Mouse (Mus musculus) frontal cortex, postnatal 36 days (tissue): ENCODE results near the gene Rgs8.

Experiments used
- DNase-seq, 2 experiments: peaks; one replicate each; pipeline ENCODE4 v3.0.0; 2022; ENCODE audit warnings: low spot score in 2 of 2

Gene Rgs8

GRCm38 (mm10) chr1:153673900-153674299 is 21.1 kb downstream of the Rgs8 start:
- no peak for DNase-seq

DNA sequence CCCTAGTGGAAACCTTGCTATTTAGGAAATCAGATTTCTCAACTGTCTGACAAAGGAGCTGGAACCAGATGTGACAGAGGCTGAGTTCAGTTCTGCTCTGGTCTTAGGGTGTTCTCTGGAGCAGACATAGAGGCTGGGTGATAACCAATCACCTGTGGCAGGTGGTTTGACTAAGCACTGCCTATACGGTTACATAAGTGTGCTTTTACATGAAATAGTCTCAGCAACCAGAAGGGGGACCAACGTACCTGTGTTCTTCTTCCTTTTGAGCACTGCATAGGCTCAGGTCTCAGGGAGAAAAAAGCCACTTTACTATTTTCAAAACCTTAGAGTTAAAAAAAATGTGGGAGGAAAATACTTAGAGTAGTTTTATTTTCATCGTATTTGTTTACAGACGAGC is 22.8 kb downstream of the Rgs8 start:
- DNase-seq, result no peak

GRCm38 (mm10) chr1:153677635-153678034 is 24.8 kb downstream of the Rgs8 start:
- no peak for DNase-seq

DNA sequence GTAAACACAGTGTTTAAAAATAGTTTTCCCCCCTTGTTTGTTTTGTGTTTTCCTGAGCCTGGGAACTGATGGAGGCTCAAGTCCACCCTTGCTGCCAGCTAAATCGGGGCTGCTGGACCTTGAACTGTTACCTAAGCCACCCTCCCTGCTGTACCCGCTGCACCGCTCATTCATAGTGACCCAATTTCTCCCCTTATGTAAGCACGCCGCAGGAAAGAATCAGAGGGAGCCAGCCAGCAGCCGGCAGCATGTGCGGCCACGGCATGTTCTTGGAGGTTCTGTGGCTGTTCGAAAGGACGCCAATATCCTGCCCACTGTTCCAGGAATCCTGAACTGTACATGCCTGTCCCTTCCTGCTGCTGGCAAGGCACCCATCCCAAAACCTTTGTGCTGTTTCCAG is 26.3 kb downstream of the Rgs8 start:
- peak; percentile 72 to 77 for DNase-seq

GRCm38 (mm10) chr1:153679653-153680052 is 26.8 kb downstream of the Rgs8 start:
- DNase-seq, result no peak

DNA sequence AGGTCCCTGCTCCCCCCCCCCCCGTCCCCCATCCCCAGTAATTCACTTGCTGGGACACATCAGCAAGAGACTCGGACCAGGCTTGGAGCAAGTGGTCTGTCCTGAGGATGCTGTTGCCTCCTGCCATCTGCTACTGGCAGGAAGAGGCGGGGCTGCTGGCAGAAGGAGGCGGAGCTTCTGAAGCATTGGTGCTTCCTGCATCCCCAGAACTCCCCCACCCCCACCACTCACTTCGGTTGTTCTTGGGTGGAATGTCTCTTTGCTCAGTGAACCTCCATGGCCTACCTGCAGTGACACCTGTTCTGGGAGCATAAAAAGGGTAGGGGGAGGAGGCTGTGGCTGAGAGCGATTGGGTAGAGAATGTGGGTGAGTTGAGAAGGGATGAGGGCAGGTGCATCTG is 27.5 kb downstream of the Rgs8 start:
- no peak for DNase-seq

DNA sequence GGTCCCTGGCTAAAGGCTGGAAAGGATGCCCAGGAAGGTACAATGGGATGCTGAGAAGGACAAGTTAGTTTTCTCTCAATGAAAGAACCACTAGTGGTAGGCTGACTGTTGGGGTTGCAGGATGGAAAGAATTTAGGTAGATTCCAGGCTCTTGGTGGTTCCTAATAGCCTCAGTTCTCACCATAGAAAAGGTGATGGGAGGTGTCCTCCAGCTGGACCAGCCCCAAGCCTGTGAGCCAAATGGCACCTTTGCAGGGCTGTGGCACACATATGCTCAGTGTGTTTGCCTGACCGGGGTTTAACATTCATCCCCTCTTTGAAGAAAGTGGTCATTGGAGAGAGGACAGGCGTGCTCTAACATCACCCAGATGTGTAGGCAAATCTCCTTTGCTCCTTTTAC is 28.2 kb downstream of the Rgs8 start:
- no peak for DNase-seq

GRCm38 (mm10) chr1:153683190-153683589 is 30.4 kb downstream of the Rgs8 start:
- no peak for DNase-seq

DNA sequence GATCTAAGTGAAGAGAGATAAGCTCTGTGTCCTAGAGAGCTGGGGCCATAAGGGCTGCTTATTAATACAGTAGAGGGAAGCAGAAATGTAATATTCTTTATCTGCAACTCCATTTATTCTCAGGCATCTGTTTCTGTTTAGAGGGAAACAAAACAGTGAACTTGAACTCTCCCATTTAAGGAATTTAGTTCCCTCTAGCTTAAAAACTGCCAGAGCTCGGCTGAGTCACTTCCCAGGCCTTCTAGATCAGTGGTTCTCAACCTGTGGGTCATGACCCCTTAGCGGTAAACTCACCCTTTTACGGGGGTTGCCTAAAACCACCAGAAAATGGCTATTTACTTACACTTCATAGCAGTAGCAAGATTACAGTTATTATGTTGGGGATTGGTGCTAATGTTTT is 32.8 kb downstream of the Rgs8 start:
- no peak for DNase-seq

GRCm38 (mm10) chr1:153692526-153692925 is 39.7 kb downstream of the Rgs8 start:
- DNase-seq, result no peak

DNA sequence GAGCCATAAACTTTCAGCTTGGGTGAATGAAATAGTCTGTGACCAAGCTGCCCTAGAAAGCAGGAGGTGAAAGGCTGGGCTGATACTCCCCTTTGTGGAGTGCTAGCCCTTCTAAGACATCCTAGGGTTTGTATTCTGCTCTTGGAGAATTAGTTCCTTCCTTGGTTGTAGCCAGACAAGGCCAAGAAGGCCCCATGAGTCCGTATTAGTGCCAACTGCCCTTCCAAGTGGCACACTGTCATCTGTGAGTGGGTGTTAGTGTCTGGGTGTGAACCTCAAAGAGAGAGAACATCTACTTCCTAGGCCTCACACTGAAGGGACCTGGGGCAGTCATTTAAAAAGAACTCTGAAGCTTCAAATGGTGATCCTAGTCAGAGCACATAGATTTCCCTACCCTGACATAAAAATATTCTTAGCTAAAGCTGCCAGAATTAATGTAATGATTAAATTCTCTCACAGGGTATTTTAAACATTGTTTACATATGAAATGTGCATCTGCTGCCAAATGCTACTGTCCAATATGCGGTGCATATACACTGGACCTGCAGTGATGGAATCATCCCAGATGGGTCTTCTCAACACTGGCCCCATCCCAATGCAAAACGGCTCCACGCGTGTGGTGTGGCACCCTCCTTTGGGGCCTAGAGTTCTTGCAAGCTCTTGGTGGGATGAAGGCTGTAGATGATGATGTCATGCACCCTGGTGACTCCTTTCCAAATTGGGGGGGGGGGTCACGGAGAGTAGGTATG is 41.7 kb downstream of the Rgs8 start:
- no peak for DNase-seq

DNA sequence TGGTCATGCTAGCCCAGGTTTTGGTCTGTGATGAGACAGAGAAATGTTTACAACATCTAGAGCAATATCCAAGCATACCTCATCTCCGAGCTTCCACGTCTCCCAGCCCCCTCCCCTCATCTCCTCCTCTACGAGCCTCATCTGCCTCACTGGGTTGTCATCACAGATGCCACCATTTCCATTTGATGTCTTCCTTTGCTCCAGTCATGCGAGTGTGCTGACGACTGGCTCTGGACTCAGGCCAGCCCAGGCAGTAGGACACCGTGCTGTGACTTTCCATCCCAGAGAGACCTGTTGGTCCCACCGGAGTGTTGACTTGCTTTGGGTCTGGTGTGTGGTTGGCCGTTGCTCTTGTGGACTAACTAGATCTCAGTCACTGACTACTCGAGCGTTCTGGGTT is 42.6 kb downstream of the Rgs8 start:
- DNase-seq, result no peak

- DNase-seq, result no peak
These were observed 43.3 kb downstream of the Rgs8 start for GRCm38 (mm10) chr1:153696093-153696492.

- DNase-seq, result no peak
These were observed 43.7 kb downstream of the Rgs8 start for GRCm38 (mm10) chr1:153696541-153696940.

- DNase-seq, result no peak
These were observed 44.9 kb downstream of the Rgs8 start for GRCm38 (mm10) chr1:153697581-153698251.

DNA sequence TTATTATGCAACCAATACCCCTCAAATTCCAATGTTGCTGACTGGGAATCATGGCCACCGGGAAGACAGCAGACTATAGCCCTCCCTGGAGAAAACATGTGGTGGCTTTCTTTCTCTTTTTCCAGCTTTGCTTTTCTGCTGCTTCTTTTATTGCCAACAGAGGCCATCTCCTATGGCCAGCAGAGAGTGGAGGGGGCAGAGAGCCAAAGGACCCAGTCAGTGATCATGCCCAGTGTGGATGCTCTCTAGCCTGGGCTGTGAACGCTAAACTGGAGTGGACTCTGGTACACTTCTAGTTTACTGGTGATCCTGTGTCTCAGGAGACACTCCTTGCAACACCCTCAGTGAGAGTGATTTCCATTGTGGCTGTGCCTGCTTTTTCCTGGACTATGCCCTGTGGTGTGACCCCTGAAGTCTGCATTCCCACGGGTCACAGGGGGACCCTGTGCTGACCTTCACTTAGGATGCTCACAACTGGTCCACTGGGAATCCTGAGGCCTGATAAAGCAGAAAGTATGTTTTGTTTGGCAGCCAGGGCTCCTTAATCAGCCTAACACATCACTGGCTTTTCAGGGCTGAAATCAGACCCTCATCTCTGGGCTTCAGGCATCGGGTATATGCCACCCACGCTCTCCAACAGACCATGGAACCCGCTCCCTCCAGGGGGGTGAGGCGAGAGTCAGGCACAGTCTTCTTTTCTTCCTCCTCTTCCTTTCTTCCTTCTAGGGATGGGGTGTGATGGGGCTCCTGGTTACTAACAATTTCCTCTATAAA is 45.7 kb downstream of the Rgs8 start:
- DNase-seq, result no peak

DNA sequence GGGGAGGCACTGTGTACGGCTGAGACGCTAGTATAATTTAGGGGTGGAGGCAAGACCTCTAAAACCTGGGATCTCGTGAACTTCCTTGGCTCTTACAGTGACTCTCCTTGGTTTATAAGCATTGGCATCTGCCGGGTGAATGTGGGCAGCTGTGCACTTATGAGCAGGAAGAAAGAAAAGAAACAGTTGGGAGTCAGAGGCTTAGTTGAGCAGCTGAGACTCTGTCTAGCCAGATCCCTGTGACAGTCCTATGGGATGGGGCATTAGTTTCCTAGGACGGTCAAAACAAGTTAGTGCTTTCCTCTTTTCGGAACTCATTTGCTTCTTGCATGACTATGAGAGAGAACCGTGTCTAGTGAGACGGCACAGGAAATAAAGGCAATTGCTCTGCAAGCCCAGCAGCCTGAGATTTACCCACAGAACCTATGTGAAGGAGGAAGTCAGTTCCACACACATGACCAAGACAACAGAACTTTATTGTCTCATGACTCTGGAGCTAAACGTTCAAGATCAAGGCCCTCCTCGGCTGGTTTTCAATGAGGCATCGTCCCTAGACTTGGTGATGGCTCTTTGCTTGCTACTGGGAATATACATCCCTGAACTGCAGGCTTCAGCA is 47.7 kb downstream of the Rgs8 start:
- no peak for DNase-seq

DNA sequence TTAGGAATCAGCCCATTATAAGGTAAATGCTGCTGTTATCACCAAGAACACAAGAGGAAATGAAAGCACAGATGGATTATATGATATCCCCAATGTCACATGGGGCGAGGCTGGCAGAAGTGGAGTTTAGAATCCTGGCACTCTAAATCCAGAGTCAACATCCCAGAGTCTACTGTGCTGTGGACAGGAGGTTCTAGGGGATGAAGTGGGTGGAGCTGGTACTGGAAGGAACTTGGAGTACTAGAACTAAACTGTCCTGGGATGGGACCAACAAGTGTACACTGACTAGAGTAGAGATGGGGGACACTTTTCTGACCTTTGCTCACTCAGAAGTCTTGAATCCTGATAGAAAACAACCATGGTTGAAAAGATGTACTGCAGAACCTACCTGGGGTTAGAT is 48.6 kb downstream of the Rgs8 start:
- DNase-seq, result no peak

DNA sequence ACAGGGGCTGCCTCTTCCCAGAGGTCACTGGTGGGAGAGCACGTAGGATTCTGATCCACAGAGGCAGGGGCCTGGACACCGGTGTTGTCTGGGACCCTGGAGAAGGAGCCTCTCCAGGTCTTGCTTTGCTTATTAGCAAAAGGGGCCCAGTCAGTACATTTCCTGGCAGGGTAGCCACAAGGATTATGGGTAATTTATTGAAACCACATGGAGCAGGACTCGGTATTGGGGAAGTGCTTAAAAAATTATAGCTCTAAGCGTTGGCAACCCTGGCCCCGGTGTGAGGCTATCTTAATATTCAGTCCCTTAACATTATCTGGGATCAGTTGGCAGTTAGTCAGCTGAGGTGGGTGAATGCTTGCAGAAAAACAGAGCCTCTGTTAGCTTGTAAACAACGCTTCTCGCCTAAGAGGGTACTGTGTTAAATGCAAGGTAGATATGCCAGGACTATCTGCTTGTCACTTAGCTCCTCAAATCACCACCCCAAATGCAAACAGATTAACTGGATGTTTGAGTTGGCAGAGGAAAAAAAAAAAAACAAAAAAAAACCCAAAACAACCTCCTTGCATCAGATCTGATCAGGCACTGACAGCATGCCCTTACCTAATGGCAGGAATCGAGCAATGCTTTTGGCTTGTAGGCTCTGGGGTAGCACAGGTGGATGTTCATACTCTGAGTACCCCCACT is 49.5 kb downstream of the Rgs8 start:
- no peak for DNase-seq

DNA sequence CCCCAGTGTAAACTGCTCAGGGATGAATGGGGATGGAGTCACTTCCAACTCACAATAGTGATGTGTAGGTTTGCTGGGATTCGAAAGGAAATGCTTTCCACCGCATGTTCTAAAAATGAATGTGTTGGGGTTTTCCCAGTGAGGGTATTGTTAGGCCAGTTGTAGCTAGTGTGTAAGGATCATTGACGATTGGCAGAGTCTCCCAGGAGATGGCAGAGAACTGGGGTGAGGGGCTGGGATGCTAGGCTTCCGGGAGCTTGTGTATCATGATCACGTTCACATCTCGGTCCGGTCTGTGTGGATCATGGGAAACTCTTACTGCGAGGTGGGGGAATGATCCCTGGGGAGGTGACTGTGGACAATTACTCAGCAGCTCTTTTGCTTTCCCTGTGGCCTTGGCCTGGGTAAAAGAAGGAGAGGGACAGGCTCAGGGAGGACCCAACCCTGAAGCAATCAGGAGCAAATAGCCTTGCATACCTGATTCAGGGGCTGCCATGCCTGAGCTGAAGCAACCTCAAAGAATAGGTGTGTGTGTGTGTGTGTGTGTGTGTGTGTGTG is 50.1 kb downstream of the Rgs8 start:
- DNase-seq, result no peak

DNA sequence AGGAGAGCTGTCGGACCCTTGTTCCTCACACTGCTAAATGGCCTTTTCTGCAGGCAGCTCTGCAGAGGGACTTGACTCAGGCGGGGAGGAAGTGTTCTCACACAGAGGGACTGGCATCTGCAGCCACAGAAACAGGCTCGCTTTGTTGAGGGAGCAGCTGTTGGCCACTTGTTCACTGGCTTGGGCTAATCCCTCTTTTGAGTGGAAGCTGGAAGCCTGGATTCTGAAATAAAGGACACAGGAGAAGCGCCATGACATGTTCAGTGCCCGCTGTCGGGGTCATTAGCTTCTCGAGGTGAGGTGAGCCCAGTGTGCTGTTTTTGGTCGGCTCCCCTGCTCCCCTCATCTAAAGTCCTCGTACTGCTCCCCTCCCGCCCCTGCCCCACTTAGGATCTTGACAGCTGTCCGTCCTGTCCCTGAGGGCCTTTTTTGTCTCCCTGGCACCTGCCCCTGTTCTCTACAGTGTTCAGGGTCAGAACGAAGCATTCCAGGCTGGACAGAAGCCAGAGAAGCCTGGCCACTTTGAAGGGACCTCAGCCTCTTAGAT is 50.7 kb downstream of the Rgs8 start:
- DNase-seq, result peak in 1 of 2 experiments; percentile 45
